Mouse (Mus musculus): ENCODE measurements around the gene Dmrt2.

The Dmrt2 gene

DNA sequence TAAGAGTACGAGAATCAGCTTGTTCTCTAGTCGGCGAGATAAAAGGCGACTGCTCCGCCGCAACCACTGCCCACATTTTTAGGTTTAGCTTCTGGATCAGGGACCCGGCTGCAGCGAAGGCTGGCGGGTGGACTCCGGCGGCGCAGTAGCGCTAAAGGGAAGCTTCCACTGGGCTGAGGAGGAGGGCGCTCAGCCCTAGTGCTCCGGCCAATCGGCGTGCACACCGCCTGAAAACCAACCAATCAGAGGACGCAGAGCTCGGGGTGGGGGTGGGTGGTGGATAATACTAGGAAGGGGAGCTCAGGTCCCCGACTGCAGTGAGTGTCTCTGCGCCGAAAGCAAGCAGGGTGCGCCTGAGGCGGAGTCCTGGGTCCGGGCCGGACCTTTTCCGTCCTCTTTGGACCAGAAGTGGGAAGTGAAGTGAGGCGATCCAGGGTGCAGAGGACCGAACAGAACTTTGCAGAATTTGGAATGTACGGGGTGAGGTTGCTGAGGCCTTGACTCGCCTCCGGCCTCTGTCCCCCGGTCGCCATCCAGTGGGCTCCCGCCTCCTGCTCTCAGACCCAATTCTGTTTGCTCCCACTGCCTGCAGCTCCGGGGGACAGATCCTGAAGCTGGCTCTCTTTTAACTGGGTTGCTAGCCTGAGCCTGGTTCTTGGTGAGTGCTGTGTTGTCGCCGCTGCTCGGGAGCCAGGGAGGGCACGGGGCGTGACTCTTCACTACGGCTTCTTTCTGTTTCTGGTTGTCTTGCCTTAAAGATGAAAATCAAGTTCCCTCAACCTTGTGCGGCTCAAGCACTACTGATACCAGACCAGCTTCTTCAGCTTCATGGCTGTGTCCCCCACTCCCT, at the start of gene Dmrt2:
TSS of gene Dmrt2 (plus strand) at position 311 of the 850 bp plus-strand sequence.
- DNase-seq (ENCODE audit: low read depth): peak; percentile 63

GRCm38 (mm10) chr19:25628490-25628889, 43.7 kb upstream of the Dmrt2 start:
- DNase-seq (ENCODE audit: low read depth): no peak

DNA sequence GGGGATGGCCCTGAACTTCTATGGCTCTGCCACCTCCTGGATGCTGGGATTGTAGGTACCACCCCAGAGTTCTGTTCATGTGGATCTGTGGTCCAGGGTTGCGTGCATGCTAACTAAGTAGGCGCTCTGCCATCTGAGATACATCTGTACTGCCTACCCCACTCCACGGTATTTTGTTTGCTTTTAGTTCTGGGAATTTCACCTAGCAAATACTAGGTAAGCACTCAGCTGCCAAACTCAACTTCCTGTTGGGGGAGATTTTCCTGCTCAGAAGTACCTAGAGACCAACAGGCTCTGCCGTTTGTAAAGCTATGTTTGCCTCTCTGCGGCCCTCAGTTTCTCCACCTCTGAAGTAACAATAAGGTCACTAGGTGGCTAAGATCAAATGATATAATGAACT, 37.1 kb upstream of the Dmrt2 start:
- DNase-seq (ENCODE audit: low read depth): no peak

GRCm38 (mm10) chr19:25635622-25636244, 36.5 kb upstream of the Dmrt2 start:
- DNase-seq (ENCODE audit: low read depth): peak; percentile 30

GRCm38 (mm10) chr19:25638766-25639361, 33.3 kb upstream of the Dmrt2 start:
- no peak for DNase-seq (ENCODE audit: low read depth)

DNA sequence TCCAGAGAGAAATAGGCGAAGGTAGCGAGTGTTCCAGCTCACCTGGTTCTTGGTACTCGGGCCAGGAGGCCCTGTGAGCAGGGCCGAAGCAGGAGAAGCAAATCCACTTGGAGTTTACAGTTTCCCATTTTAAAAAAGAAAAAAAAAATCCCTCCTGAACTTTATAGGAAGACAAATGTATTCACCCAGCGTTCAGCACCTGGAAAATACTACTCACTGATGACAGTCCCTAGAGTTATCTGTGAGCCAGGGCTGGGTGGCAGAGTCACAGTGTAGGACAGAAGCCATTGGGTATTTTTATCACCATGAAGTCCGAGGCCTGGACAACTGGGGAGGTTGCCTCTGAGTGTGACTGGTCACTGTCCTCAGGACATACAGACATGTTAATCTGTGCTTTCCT, 30.4 kb upstream of the Dmrt2 start:
- DNase-seq (ENCODE audit: low read depth): no peak

DNA sequence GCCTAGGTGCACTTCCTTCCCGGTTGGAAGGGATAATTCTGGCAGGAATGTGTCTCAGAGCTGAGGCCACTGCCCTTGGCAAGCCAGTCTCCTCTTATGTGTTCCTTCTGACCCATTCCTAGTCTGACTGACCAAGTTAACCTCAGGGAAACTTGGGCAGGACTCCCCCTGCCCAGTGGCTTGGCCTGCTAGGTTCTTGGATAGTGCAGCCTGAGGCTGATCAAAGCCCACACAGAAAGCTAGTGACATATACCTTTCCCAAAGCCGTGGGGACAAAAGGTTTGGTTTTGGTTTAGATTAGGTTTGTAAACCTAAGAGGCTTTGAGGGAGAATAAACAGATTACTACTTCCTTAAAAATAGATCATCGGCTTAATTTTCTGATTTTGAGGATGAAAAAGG, 25.1 kb upstream of the Dmrt2 start:
- DNase-seq (ENCODE audit: low read depth): no peak

DNA sequence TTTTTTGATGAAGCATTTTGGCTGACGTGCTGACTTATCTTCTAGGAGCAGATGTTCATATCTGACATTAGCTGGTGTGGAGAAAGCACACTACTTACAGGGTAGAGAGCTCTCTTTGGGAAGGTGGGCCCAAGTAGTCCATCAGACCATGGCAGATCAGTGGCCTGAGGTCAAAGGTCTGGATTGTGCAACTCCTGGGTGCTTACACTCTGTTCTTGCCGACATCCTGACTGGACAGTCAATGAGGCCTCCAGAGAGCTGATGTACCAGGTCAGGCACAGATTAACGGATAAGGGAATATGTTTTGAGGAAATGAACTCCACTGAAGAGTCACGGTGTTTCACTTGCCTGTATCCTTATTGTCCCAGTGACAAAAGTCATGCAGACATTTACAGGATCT, 23.5 kb upstream of the Dmrt2 start:
- no peak for DNase-seq (ENCODE audit: low read depth)

GRCm38 (mm10) chr19:25650474-25650873, 21.7 kb upstream of the Dmrt2 start:
- DNase-seq (ENCODE audit: low read depth): no peak

DNA sequence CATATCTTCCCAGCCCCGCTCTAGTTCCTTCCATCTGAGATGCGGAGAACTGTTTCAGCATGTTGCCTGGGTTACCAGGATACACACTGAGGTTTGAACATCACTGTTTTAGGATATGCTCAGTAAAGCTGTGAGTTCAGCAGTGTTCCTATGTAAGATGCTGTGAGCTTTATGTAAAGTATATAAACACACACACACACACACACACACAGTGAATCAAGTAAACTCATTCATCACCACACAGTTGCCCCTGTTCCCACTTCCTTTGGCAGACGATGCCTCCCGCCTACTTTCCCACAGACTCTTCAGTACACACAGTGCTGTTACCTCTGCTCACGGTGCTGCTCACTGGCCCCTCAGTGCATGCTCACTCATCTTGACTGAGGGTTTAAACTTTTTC, 19.7 kb upstream of the Dmrt2 start:
- no peak for DNase-seq (ENCODE audit: low read depth)

DNA sequence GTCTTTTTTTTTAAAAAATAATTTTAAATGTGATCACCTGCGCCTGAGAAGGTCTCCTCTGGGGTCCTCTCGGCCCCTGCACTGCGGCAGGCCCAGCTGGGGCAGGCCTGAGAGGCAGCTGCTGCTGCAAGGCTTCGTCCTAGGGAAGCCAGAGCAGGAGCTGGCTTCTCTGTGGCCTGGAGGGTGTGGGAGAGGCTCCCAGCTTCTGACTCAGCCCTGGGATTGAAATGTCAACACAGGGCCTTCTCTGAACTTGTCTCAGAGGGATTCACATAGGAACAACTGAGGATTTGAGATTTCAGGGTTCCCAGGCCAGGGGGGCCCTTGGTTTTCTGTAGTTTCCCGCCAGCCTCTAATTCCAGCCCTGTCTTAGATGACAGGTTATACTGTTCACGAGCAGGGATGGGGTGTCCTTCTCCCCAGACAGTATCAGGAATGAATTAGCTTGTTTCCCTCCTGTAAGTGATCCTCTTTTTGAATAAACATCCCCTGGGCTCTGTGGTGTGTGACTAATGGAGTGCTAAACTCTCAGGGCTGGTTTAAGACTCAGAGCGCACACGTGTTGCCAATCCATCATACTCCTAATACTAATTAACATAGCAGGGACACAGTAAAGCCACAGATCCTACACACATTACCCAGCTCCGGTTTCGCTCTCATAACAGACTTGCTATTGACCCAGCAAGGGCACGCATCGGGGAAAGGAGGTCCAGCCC, 18.0 kb upstream of the Dmrt2 start:
- DNase-seq (ENCODE audit: low read depth): no peak

- DNase-seq (ENCODE audit: low read depth): no peak
These were observed 6.5 kb upstream of the Dmrt2 start for GRCm38 (mm10) chr19:25665486-25666339.

GRCm38 (mm10) chr19:25667836-25668235, 4.4 kb upstream of the Dmrt2 start:
- no peak for DNase-seq (ENCODE audit: low read depth)

DNA sequence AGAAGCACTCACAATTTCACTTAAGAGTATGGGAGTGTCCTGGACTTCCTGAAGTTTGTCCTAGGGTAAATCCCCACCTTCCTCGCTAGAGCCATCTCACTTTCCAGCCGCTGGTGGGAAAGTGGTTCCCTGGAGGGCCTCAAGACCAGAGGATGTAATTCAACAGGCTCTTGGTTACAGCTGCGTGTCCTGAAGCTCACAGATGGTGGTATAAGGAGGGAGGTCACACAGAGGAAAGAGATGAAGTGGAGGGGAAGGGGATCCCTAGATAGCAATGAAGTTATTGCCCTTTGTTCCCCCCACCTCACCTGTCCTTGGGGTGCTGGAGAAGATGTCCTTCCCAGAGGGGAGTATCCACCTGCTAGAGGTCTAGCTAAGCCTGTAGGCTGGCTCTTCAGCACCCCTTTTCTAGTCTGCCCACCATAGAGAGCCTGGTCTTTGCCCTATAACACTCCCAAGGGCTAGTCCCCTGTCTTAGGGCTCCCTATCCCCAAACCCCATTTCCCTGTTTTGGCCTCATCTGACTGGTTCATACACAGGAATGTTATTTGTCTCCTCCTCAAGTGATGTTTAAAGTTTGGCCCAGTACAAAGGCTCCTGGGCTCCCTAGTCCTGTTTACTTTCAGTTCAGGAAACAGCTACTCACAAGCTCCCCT, 2.5 kb upstream of the Dmrt2 start:
- DNase-seq (ENCODE audit: low read depth): no peak

GRCm38 (mm10) chr19:25670571-25671285, 1.5 kb upstream of the Dmrt2 start:
- DNase-seq (ENCODE audit: low read depth): no peak

DNA sequence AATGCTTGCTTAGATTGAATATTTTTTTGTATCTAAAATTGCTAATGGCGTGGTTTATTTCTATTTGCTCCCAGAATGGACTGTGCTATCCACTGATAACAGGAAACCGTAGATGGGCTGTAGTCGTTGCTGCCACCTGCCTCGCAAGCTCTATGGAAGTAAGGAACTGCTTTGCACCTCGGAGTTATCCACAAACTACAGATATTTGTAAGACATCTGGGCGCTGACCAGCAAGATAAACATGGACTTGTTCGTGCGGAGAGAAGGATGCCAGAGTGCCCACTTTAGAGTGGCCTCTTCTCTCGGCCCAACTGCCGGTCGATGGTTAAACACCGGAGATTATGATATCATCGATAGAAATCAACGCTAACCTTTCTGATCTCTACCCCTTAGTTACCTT, 530 bp upstream of the Dmrt2 start:
- DNase-seq (ENCODE audit: low read depth): no peak

DNA sequence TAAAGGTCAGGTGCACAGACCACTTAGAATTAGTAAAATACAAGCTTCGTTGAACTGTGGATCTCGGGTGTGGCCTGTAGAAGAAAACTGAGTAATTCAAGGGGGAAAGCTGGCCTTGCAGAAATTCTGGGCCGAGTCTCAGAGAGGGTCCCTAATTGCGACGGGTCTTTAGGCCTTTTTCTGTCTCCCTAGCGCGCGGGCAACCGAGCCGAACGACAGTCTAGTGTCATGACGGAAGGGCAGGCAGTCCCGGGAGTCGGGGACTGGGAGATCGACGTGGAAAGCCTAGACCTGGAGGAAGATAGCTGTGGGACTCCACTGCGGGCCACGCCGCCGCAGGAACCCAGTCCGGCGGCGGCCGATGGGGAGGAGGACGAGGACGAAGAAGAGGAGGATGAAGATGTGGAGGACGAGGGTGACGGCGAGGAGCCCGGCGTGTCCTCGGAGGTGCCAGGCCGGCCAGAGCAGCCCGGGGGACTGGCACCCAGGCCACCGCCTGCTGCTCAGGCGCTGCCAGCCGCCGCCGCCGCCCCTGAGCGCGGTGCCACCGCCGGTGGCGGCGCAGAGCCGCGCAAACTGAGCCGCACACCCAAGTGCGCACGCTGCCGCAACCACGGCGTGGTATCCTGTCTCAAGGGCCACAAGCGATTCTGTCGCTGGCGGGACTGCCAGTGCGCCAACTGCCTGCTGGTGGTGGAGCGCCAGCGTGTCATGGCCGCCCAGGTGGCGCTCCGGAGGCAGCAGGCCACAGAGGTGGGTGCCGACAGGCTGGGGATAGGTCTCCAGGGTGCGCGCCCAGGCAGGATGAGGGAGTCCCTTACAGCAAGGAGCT, 1.2 kb downstream of the Dmrt2 start:
- no peak for DNase-seq (ENCODE audit: low read depth)

- DNase-seq (ENCODE audit: low read depth): no peak
These were observed 1.8 kb downstream of the Dmrt2 start for GRCm38 (mm10) chr19:25674056-25674420.

- DNase-seq (ENCODE audit: low read depth): no peak
These were observed 2.5 kb downstream of the Dmrt2 start for GRCm38 (mm10) chr19:25674744-25675143.
